Mouse (Mus musculus) E14TG2a.4 (cell line): ENCODE results near the gene Snapc4.

Experiments
- CTCF ChIP-seq: conservative IDR thresholded peaks from 2 replicates; pipeline ENCODE4 v1.5.1; 2014; ENCODE audit warnings: low read length
- POU5F1 ChIP-seq: IDR thresholded peaks from 2 replicates; pipeline ENCODE4 v1.6.1; 2014; ENCODE audit warnings: low read length, borderline replicate concordance

DNA sequence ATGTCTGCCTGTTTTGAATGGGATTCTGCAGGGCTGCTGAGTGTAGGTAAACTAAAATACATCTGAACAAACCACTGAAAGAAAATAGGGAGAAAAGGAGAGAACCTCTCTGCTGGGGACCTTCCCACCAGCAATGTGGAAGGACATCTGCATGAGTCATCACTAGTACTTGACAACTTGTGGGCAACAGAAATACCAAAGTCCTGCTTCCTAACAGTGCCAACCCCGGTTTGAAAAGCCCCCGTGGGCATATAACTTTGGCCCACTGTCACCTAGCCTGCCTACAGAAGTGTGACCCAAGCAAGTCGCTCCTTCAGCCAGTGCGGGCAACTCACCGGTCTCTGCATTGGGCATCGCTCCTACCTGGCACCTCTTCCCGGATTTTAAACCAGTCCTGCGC is 8.1 kb downstream of the Snapc4 start:
- TF ChIP-seq CTCF (no peak), POU5F1 (no peak)
